Mouse (Mus musculus): ENCODE measurements around the gene Slc46a3. TPM values are rescaled to one million over a fixed set of nuclear protein-coding genes. Genes with fewer than 3 reads are reported as not detected.
"Not testable (repeated sequence)": the region's sequence is repeated elsewhere in the genome, so short reads cannot be mapped to it uniquely, and the experiment has no call there.

The Slc46a3 gene
- total RNA-seq, 2 experiments from 2014 or later = 16.5 to 19.6 TPM

DNA sequence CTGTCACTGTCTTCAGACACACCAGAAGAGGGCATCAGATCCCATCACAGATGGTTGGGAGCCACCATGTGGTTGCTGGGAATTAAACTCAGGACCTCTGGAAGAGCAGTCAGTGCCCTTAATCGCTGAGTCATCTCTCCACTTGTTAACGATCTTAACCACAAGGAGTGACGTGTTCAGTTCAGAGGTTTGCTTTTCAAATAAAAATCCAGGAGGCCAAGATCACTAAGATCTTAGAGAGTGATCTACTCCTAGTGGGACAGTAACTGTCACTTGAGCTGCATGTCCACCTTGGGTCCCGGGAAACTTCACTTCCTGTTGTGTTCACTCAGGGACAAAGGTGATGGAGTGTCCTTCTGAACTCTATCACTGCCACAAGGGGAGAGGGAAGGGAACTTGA, 1.9 kb upstream of the Slc46a3 start:
- ATAC-seq (replicated peaks; ENCODE audit: low FRiP score, poor library complexity, severe bottlenecking) = not testable (repeated sequence)

- ATAC-seq (replicated peaks; ENCODE audit: low FRiP score, poor library complexity, severe bottlenecking) = no peak
Observed at GRCm38 (mm10) chr5:147895436-147896198, 1.0 kb upstream of the Slc46a3 start.

DNA sequence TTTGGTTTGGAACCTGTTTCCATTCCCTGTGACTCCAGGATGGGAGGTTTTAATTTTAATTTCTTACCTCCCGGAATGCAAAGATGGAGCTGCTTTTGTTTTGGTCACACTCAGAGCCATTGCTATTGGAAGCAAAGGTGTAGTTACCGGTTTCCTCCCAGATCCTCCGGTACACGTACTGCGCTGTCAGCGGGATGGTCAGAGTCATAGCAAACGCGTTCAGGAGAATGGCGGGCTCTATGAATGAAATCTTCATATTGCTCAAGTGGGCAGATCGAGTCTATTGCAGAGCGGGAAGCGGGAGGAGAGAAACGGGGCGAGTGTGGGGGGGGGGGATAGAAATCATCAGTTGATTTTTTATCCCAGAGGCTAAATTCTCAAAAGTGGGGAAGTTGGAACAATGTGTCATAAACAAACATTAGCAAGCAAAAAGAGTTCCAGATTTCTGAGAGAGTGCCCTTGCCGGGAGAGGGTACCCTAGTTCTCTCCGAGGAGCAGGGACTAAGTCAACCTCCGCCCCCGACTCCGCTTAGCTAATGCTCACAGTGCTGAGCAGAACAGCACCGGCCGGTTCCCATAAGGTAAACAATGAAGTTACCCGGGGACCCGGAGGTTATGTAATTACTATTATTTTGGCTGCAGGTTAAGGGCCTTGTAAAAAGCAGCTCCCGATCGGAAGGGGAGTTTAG, 705 bp downstream of the Slc46a3 start:
- ATAC-seq (replicated peaks; ENCODE audit: low FRiP score, poor library complexity, severe bottlenecking) = peak; percentile 36

DNA sequence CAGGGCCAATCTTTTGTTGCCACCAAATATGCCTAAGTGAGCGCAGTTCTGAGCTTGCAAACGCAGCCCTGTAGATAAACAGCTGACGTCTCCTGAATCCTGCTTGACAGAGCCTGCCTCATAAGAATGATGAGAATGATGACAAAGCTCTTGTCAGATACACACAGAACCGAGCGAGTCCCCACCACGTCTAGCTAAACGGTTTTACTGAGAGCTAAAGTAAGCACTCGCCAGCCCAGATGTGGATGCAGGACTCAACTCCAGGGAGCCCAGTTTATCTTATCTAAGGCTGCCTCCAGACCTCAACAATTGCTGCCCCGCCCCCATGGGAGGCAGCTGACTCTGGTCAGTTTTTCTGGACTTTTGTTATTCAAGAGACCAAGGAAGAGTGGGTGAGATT, 1.5 kb downstream of the Slc46a3 start:
- ATAC-seq (replicated peaks; ENCODE audit: low FRiP score, poor library complexity, severe bottlenecking) = no peak

- ATAC-seq (replicated peaks; ENCODE audit: low FRiP score, poor library complexity, severe bottlenecking) = no peak
Observed at GRCm38 (mm10) chr5:147892735-147893134, 1.9 kb downstream of the Slc46a3 start.

DNA sequence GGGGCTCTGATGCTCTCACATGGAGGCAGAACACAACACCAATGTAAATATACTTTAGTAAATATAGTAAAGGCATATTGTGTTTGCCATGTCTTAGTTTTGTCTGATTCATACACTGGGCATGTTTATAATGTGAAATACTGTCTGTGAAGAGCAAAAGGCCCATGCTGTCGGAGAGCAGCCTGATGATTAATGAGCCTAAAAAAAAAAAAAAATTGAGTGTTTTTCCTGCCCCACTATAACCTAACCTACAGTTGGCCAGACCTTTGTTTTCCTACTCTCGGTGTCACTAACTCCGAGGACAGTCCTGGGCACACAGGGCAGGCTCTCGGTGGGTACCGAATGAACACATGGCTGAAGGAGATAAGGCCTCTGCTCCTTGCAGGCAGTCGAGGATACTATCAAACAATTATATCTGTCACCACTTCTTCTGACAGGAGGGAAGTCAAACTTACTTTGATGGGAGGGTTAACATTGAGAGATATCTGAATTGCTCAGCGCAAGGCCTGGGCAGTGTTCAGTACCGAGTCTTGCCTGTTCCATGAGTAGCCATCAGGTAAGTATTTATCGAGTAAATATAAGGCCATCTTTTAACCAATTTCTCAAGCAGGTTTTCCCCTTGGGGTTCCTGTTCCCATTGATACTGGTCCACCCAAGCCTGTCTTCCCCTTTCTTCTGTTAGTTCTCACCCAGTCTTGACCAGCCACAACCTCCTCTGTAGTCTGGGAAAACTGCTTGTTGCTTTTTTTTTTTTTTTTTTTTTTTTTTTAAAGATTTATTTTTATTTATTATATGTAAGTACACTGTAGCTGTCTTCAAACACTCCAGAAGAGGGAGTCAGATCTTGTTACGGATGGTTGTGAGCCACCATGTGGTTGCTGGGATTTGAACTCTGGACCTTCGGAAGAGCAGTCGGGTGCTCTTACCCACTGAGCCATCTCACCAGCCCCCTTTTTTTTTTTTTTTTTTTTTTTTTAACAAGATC, 6.0 kb downstream of the Slc46a3 start:
- peak; percentile 88 for ATAC-seq (replicated peaks; ENCODE audit: low FRiP score, poor library complexity, severe bottlenecking)

- no peak for ATAC-seq (replicated peaks; ENCODE audit: low FRiP score, poor library complexity, severe bottlenecking)
Observed at GRCm38 (mm10) chr5:147883581-147883980, 11.0 kb downstream of the Slc46a3 start.

DNA sequence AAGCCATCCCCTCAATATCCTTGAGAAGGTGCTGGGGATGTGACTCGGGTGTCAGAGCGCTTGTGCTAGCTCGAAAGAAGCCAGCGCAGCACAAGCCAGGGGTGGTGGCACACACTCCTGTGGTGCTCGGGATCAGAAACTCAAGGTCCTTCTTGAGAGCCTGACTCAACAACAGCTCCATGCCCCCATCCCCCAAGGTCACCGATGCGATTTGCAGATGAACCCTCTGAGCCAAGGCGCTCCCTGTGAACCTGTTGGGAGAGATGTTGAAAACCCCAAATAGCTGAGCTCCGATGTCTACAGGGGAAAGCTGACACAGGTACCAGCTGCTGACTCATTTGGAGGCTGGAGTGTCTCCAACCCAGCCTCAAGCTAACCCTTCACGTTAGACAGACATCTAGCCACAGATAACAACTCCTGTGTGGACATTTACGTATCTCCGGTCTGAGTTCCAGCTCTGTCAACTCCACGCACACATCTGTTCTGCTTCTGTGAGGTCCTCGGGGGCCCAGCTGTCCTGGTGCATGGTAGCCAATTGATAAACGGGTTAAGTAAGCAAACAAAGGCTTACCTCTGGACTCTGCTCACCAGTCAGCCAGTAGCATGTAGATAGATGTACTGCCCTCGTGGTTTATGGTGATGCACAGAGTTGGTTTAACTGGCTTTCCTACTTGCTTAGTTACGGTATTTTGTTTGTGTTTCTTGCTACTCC, 14.5 kb downstream of the Slc46a3 start:
- ATAC-seq (replicated peaks; ENCODE audit: low FRiP score, poor library complexity, severe bottlenecking) = no peak

DNA sequence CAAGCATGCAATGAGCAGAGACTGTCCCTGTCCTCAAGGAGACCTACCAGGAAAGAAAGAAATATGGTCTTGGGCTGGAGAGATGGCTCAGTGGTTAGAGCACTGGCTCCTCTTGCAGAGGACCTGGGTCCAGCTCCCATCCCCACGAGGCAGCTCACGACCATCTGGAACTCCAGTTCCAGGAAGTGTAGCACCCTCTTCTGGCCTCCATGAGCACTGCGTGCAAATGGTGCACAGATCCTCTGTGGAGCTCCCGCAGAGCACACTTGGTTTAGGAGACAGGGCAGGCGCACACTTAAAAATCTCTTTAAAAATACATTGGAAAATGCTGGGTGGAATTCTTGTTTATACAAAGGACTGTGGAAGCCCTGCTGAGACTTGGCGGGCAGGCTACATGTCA, 17.1 kb downstream of the Slc46a3 start:
- peak; percentile 63; the same call in 1 of the 2 replicates for ATAC-seq (replicated peaks; ENCODE audit: low FRiP score, poor library complexity, severe bottlenecking)

DNA sequence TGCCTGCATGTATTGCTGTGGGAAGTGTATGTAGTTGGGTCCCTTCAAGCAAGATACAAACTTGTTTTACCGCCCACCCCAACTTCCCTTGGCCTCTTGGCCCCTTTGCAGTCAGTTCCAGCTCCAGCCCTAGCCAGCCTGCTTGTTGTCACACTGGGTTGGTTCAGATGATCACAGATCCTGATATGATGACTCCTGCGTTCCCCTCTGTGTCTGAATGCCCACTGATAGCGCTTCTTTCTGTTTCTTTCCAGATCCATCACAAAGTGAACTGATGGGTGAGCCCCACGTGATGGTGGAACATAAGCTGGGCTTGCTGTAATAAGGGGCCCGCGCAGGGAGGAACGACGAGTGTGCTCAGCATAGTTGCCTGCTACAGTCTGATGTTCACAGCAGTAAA, 19.4 kb downstream of the Slc46a3 start:
- no peak for ATAC-seq (replicated peaks; ENCODE audit: low FRiP score, poor library complexity, severe bottlenecking)

DNA sequence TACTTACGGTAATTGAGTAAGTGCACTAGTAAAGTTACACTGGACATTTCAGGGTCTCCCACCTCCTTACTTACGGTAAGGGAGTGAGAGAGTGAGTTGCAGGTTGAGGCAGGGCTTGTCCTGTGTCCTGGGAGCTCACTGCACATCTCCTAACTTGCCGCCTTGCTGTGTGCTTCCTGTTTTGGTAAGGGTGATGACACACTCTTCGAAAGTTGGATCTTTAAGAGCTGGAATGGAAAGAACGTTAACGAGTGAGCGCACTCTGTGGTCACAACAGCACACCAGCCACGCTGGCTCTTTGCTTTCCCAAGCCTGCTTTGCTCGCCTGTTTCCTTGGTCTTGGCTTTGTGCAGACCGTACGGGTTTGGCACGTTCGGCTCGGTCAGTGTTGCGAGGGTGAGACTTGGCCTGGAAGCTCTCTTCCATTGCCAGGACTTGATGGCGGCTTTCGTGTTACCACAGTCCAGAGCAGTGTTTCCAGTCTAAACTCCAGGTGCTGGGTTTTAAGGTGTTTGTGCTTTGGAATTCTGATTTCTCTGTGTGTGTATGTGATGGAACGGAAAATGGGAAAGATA, 20.0 kb downstream of the Slc46a3 start:
- ATAC-seq (replicated peaks; ENCODE audit: low FRiP score, poor library complexity, severe bottlenecking) = no peak

DNA sequence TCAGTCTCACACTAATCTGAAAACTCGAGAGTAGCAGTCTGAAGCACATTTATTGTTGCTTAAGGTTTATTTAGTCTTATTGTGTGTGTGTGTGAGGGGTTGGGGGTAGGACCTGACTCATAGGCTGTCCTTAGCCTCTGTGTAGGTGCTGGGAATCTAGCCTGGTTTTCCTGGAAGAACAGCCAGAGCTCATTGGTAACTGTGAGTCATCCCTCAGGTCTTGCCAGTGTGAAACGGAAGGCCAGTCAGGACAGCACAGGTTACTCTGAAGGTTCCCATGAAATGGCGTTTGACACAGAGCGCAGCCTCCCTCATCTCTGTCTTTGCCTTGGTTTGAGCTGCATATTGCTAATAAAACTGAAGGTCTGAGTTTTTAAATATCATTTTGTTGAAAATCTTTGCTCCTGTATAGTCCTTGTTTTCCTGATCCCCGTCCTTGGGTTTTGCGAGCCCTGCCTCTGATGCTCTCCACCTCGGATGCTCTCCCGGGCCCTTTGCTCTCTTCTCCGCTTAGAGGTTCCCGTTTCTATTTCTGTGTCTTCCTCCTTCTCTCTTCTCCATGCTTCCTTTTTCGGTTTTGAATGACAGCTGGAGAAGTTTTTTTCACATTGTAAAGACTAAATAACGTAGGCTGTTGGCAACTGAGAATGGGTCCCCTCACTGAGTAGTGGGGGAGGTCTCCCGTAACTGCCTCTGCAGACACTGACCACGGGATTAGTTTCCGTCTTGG, 23.4 kb downstream of the Slc46a3 start:
- no peak for ATAC-seq (replicated peaks; ENCODE audit: low FRiP score, poor library complexity, severe bottlenecking)

DNA sequence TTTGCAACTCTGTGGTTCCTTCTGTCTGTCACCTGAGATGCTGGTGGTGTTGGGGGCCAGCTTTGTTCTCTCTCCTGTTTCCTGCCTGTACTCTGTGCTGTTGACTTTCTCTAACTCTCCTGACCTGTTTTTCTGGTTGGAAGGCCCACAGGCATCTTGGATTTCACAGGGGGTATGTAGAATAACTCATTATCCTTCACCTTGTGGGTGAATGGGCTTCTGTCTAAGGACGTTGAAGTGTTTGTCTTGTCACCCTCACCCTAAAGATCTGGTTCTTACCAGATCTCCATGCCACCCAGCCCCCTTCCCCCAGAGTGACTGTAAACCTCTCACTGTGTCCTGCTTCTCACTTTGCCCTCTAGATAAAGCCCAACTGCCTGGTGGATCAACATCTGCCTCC, 24.3 kb downstream of the Slc46a3 start:
- no peak for ATAC-seq (replicated peaks; ENCODE audit: low FRiP score, poor library complexity, severe bottlenecking)

DNA sequence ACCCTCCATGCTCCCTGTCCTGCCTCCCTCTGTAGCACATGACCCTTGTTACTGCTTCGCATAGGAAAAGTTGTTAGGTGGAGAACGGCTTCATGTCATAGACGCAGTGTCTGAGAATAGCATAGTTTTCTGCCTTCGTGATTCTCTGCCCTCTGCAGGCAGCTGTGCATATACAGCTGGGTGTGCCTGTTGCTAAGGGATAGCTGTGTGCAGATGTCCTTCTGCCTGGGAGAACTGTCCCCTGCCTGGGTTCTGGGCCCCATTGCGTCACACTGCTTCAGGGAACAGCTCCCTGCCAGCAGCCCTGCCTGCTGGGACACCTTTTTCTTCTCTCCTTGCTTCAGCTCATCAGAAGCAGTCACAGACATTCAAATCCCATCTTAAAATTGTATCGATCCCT, 25.0 kb downstream of the Slc46a3 start:
- ATAC-seq (replicated peaks; ENCODE audit: low FRiP score, poor library complexity, severe bottlenecking) = no peak

GRCm38 (mm10) chr5:147868674-147869073, 25.9 kb downstream of the Slc46a3 start:
- no peak for ATAC-seq (replicated peaks; ENCODE audit: low FRiP score, poor library complexity, severe bottlenecking)

DNA sequence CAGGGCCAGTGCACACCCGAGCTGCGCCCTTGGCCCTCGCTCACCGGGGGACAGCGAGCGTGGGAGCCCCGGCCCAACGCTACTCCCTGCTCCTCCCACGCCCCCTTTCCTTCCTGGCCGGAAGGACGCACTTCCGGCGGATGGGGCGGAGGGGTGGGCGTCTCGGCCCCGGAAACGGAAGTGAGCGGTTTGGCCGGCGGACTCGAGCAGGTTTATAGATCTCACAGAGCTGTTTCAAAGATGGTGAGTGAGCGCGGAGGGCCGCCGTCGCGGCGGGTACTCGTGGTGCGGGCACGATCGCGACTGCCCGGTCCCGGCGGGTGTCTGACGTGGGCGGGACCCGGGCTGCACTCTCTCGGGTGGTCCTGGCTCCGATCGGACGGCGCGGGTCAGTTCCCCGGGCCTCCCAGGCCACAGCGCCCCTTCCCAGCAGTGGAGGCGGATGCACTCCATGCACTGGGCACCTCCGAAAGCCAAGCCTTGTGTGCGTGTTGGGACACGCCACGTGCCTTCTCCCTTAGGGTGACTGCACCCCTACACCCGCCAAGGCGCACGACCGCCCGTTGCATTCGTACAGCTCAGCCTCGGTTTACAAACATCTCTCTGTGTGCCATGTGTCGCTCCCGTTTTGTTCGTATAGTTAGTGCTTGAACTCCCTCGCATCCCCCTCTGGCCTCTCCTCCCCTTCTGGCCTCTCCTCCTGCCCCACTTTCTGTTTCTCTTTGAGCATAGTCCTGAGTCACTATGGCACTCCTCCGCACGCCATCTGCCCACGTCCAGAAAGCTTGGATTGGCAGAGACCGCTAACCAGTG, 34.0 kb downstream of the Slc46a3 start, which contains the start of gene Pomp:
Pomp (plus strand) TSS at position 13 of the 813 bp plus-strand sequence.
- peak; percentile 87 for ATAC-seq (replicated peaks; ENCODE audit: low FRiP score, poor library complexity, severe bottlenecking)

GRCm38 (mm10) chr5:147860076-147860448, 34.6 kb downstream of the Slc46a3 start:
- ATAC-seq (replicated peaks; ENCODE audit: low FRiP score, poor library complexity, severe bottlenecking) = no peak

DNA sequence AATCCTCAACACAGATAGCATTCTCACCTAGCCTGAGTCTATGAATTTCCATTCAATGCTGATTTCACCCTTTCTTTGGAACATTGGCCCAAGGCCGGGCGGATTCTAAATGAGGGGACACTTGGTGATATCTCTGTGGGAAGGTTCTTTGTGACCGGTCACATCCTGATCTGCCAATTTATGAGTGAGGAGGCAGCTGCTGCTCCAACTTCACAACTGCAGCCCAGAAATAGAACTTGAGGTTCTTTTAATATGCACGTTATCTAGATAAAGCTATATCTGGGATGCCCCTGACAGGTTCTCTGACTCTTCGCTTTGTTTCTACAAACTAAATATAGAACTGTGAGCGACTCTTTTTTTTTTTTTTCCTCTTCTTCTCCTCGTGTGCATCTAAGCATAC, 44.4 kb downstream of the Slc46a3 start:
- ATAC-seq (replicated peaks; ENCODE audit: low FRiP score, poor library complexity, severe bottlenecking) = no peak
